Mouse (Mus musculus) testis, postnatal 10 days (tissue): ENCODE results near the gene Slc4a4.

Experiments used
- DNase-seq: peaks from one replicate; pipeline ENCODE4 v3.0.0; 2021; ENCODE audit warnings: low spot score

Slc4a4 gene

DNA sequence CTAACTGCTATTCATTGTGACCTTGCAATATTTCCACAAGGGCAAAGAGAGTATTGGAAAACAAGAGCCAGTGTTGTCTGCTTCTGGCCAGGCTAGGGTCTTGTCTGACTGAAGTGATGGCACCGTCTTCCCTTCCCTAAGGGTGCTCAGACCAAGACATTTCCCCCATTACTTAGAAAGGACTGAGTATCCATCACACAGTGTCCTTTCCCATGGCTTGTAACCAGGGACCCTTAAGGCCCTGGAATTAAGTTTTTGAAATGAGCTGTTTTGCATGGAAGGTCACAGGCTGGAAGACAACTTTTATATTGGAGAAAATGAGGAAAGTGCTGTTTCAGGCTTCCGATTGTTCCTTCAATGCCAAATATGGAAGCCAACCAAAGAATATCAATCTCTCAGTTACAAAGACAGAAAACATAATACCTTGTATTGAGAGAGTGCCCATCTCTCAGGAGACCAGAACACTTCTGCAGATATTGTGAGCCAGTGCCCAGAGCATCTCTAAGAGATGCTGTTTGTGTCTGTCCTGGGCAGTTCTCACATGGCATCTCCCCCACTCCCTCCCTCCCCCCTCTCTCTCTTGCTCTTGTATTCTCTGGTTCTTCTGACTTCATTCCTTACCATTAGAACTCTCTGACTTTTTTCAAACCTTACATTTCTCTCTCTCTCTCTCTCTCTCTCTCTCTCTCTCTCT, 284.6 kb downstream of the Slc4a4 start:
- no peak for DNase-seq

DNA sequence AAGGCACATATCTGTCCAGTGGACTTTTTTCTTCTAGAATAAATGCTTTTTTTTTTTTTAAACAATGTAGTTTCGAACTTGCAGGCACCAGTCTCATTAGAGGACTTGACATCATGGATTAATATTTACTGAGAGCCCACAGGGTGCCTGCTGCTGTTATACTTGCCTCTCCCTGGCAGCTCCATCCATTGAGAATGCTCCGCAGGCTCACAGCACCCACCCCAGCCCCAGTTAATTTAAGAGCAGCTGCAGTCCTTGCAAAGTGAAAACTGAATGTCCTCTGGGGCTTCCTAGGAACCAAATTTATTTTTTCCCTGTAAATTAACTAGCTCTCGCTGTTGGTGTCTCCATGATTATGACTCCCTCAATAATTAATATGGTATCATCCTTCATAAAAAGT, 303.4 kb downstream of the Slc4a4 start:
- no peak for DNase-seq

DNA sequence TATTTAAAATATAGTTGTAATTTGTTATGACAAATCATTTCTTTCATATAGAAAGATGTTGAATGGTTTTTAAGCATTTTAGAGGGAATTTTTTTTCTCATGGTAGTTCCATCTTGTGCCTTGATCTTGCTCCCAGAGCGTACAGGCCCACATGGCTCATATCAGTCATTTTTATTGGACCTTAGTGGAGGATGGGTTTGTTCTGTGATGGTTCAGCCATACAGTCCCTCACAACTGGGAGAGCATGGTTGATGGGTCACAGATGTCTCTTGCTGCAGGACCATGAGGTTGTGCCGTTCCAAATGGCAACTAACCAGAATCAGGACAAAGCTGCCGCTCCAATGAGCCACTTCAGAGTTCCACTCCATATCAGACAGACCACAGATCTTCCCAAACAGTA, 308.0 kb downstream of the Slc4a4 start:
- DNase-seq = no peak

DNA sequence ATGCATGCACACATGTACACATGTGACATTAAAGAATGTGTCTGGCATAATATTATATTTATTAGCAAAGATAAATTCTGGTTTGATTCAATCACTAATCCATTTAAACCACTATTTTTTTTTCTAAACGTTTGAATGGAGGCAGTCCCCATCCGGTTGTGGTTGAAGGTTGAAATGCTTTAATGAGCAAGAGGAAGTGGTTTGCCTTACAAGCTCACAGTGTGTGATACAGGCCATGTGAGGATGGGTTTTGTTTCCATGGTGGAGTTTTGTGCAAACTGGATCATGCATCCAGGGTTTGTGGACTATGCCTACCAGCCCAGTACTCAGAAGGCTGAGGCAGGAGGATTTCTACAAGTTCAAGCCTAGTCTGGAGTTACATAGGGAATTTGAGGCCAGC, 311.9 kb downstream of the Slc4a4 start:
- DNase-seq = no peak

- no peak for DNase-seq
Measured at GRCm38 (mm10) chr5:89209973-89210703, 323.5 kb downstream of the Slc4a4 start.

- no peak for DNase-seq
Measured at GRCm38 (mm10) chr5:89211057-89211456, 324.4 kb downstream of the Slc4a4 start.

DNA sequence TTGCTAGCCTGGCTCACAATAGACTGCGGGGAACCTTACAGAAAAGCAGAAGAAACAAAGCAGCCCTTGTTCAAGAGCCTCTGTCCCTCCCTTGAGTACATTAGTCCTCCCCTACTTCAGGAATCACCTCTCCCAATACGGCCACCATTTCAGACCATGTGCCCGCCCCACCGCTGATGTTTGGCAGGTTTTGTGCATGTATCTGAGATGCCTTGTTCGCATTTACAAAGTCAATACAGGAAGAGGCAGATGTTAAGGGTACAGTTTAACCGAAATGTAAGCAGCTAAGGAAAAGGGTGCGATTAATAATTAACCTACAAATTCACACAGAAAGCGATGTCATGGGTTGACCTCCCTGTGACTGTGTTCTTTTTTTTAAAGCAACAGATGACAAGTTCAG, 331.6 kb downstream of the Slc4a4 start:
- DNase-seq = no peak

DNA sequence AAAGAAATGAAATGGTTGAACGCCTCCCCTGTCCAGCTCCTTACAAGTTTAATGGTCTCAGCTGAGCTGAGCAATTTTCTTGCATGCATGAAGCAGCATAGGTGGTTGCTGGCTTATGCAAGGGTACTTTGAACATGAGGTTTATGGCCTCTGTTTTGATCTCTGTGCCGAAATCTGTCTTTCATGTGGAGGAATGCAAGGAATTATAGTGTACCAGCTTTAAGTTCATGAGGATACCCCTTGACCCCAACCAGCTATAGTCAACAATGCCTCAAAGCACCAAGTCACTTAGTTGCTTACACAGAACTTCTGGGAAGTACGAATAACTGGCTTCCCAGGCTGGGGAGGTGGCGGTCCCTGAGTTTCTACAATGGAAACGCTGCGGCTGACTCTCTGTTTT, 332.1 kb downstream of the Slc4a4 start:
- no peak for DNase-seq

DNA sequence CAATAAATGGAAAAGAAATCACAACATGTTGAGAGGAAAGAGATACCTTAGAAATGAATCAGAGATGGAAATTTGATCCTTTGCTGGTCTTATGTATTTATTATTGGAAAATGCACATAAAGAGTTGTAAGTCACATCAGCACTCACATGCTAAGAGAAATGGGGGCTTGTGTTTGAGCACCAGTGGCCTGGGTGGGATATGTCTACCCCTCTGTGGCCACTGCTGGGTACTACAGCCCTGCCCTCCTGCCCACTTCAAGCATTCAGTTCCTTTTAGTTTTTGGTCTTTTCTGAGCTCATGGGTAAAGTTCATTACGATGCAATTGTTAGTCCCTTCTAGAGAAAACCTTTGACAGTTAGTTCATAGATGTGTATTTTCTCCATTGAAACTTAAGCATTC, 335.0 kb downstream of the Slc4a4 start:
- DNase-seq = peak; percentile 49

DNA sequence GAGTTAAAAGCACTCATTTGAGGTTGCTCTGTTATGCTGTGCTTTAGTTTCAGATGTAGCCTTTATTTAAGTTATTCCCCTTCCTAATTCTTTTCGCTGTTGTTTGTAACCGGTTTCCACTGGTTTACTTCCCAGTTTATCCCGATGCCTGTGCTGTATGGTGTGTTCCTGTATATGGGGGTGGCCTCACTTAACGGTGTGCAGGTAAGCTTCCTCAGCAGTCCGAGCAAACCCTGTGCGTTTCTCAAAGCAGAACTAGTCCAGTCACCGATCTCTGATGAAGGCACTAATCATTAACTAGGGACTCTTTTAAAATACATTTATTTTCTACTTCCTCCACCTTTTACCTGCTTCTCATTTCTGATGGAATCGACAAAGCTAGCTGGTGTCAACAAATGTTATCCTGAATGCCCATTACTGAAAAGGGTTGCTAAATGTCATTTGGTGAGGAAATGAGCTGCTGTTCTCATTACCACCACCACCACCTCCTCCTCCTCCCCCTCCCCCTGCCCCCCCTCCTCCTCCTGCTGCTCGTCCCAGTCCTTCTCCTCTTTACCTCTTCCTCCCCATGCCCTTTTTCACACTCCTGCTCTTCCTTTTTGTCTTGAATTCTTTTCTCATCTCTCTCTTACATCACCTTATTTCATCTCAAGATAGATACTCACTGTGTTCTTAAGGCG, 336.6 kb downstream of the Slc4a4 start:
- DNase-seq = no peak

DNA sequence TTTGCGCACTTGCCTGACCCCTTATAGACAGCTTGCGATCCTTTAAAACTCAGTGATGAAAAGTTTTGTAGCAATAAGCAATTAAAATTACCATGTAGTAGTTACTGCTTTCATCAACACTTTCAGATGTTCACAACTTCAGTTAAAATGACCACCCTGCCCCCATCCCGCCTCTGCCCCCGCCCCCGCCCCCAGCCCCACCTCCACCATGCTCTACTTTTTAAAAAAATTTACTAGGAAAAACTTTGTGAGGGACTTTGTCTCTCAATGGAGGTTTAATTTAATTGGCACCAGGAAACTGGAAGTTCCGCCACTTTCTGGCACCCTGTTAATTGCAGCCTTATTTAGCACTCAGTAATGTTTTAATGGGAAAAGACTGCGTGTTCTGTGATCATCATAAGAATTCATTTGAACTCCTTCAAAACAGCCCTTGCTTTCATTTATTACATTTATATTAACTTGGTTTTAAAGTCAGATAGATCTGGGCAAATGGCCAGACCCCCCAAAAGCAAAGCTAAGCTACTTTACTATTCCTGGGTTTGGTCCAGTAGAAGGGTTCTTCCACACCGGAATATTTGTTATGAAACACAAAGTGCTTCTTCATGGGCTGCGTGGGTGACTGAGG, 337.2 kb downstream of the Slc4a4 start:
- DNase-seq = no peak

DNA sequence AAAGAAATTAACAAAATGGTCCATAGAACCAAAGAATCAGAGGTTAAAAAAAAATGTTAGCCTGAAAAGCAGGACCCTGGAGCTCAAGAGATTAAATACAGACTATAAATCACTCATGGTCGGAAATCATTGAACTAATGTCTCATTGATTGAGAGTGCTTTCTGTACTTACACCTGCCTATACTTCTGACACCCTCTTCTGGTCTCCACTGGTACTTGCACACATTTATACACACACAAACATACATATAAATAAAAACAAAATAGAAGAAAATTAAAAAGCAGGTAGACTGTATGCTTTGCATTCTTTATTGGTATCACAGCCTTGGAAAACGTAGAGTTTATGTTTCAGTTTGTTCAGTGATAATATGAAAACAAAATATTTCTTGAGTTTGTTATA, 341.3 kb downstream of the Slc4a4 start:
- DNase-seq = no peak

DNA sequence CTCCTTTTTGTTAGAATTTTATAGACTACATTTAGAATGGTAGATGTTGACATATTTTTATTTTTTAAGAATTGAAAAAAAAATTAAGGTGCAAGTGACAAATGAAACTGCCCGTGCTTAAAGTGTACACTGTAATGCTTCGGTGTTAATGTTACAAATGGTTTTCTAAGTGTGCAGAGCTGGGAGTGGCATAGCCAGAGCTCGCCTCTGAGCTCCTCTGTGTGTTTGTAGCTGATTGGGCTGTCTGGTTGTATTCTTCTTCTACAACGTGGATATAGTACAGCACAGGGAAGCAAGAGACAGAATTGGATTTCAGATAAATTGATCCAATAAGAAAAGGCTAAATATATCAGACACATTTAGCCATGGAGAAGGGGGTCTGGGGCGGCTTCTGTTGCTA, 343.0 kb downstream of the Slc4a4 start:
- no peak for DNase-seq

DNA sequence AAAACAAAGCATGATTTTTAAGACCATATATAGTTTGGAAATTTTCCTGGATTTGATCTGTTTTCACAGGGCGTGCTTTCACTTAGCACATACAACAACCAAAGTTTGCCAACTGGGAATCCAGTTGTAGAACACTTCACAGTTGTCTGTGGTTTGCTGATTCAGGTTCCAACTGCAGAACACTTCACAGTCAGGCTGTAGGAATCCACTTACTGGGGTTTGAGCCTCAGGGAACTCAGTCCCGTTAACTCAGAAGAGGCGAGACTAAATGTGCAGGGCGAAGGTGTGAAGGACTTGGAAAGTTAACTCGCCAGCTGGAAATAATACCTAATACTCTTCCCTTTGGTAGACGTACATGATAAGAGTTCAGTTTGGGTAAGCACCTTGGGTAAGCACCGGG, 345.7 kb downstream of the Slc4a4 start:
- DNase-seq = no peak

GRCm38 (mm10) chr5:89251806-89252205, 365.2 kb downstream of the Slc4a4 start:
- DNase-seq = no peak

DNA sequence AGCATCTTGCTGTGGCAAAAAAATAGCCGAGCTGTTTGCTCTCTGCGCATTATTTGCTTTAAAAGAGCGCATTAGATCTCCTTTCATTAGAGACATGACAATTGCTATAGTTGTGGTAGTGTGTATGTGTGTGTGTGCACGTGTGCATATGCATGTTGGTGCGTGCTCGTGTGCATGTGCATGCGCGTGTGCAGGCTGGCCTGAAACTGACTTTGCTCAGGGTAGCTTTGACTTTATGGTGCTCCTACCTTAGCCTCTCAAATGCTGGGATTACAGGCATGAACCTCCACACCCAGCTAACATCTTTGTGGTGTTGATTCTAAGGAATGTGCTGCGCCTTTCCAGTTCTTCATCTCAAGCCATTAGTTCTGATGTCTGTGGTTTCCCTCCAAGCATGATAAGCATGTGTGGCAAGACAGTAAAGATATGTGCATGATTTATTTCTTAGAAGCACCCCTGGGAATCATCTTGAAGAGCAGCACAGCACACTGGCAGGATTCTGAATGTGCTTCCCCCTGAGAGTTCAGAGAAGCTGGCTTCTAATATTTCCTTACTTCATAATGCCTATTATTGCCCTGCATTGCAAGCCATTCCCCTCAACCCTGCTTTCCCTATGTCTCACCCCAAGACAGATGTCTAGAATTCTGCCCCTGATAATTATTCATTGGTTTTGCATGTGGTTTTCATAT, 373.3 kb downstream of the Slc4a4 start:
- DNase-seq = no peak

- no peak for DNase-seq
Measured at GRCm38 (mm10) chr5:89277049-89277448, 390.4 kb downstream of the Slc4a4 start.

DNA sequence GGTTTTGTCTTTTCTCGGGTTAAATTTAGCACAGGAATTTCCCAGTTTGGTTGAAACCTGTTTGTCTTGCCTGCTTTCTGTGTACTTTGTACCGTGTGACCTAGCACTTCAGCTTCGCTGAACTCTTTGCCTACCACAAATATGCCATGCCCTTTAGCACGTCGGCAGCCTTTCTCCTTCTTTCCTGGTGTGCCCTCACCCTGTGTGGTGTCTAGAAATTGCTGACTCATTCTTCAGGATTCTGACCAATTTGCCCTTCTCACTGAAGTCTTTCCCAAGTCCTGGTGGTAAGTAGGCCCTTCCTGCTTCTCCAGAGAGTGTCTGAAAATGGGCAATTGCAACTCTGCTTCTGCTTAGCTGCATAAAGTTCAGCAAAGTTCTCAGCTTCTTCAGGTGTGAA, 391.0 kb downstream of the Slc4a4 start:
- DNase-seq = no peak

DNA sequence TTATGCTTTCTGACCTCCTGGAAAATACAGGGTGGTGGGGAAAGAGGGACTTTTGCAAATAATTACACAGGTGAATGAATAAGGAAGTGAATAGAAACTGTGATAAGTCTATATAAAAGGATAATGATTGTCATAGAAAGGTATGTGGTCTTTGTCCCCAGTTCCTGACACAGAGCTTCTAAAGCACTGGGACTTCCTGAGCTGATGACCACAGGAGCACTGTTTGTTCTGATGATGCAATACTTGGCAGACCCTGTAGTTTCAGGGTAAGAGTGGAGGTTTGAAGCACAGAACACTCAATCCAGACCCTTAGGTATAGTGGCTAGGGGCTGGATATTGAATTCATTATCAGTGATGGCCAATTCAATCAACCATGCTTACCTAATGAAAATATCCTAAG, 391.7 kb downstream of the Slc4a4 start:
- DNase-seq = no peak

DNA sequence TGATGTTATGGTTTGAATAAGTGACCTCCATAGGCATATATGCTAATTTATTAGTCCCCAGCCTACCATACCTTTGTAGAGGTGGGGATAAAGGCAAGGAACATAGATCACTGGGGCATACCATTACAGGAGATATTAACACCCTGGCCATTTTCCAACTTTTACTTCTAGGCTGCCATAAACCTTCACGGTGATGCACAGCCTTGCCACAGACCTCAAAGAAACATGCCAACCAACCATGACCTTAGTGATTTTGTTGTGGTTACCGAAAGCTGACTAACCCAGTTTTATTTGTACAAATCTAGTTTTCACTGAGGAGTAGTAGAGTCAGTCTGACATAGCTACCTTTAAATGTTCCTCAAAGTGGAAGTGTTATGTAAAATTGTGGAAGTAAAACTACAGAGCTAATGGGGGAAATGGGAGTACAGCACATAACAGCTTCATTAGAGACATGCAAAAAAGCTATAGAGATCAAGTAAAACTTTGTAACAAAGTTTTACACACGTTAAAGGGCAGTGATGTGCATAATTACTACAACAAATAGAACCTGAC, 393.8 kb downstream of the Slc4a4 start:
- DNase-seq = no peak
